Mouse (Mus musculus) embryonic fibroblast, embryonic 13.5 days (primary cell): Measurements from ENCODE around the gene Mllt3.

Experiments used
- CTCF ChIP-seq: IDR thresholded peaks from 2 replicates; pipeline ENCODE4 v1.5.1; 2011; ENCODE audit warnings: mild to moderate bottlenecking, control low read depth, low read length, moderate library complexity, borderline replicate concordance; ENCODE audit not compliant: insufficient read depth
- POLR2A ChIP-seq: IDR thresholded peaks from 2 replicates; pipeline ENCODE4 v1.6.1; 2011; ENCODE audit warnings: low read depth, mild to moderate bottlenecking, control low read depth, low read length, moderate library complexity

GRCm38 (mm10) chr4:87783809-87784208, 249.4 kb downstream of the Mllt3 start:
- TF ChIP-seq POLR2A (no peak), CTCF (no peak)
